Mouse (Mus musculus) CD4-positive, CD25-positive, alpha-beta regulatory T cell, adult 2 months (primary cell): ENCODE results near the gene Il4.

Experiments
- DNase-seq: peaks from one replicate; pipeline ENCODE4 v3.0.0-alpha.2; 2012; ENCODE audit warnings: low read depth, low spot score

The Il4 gene

GRCm38 (mm10) chr11:53618619-53619198 lies at the start of gene Il4:
TSS of gene Il4 (minus strand) at chr11:53618669.
- no peak for DNase-seq

- DNase-seq: no peak
Measured at GRCm38 (mm10) chr11:53664091-53664490, 45.6 kb upstream of the Il4 start.

- DNase-seq: peak; percentile 35
Measured at GRCm38 (mm10) chr11:53662794-53663674, 44.6 kb upstream of the Il4 start.

- no peak for DNase-seq
Measured at GRCm38 (mm10) chr11:53657828-53658227, 39.4 kb upstream of the Il4 start.

- no peak for DNase-seq
Measured at GRCm38 (mm10) chr11:53657381-53657780, 38.9 kb upstream of the Il4 start.

- peak; percentile 59 for DNase-seq
Measured at GRCm38 (mm10) chr11:53656558-53657202, 38.2 kb upstream of the Il4 start.

- no peak for DNase-seq
Measured at GRCm38 (mm10) chr11:53655043-53655442, 36.6 kb upstream of the Il4 start.

GRCm38 (mm10) chr11:53652427-53652826 lies 34.0 kb upstream of the Il4 start:
- no peak for DNase-seq

- no peak for DNase-seq
Measured at GRCm38 (mm10) chr11:53651441-53651840, 33.0 kb upstream of the Il4 start.

- DNase-seq: no peak
Measured at GRCm38 (mm10) chr11:53644017-53644416, 25.5 kb upstream of the Il4 start.

GRCm38 (mm10) chr11:53642744-53643279 lies 24.3 kb upstream of the Il4 start:
- DNase-seq: peak; percentile 28

- DNase-seq: no peak
Measured at GRCm38 (mm10) chr11:53637803-53638260, 19.4 kb upstream of the Il4 start.

- DNase-seq: no peak
Measured at GRCm38 (mm10) chr11:53637046-53637802, 18.8 kb upstream of the Il4 start.

GRCm38 (mm10) chr11:53636183-53636646 lies 17.7 kb upstream of the Il4 start:
- peak; percentile 52 for DNase-seq

- no peak for DNase-seq
Measured at GRCm38 (mm10) chr11:53635590-53636182, 17.2 kb upstream of the Il4 start.

- no peak for DNase-seq
Measured at GRCm38 (mm10) chr11:53634556-53634955, 16.1 kb upstream of the Il4 start, which contains the start of gene Il13. TSS of gene Il13 (minus strand) at chr11:53634702.

GRCm38 (mm10) chr11:53633644-53634043 lies 15.2 kb upstream of the Il4 start:
- no peak for DNase-seq

GRCm38 (mm10) chr11:53632122-53632733 lies 13.8 kb upstream of the Il4 start:
- DNase-seq: no peak

GRCm38 (mm10) chr11:53627859-53628258 lies 9.4 kb upstream of the Il4 start:
- peak; percentile 89 for DNase-seq

- no peak for DNase-seq
Measured at GRCm38 (mm10) chr11:53626802-53627373, 8.4 kb upstream of the Il4 start.
